Mouse (Mus musculus): ENCODE measurements around the gene Tmem183a. TPM values are rescaled to one million over a fixed set of nuclear protein-coding genes. Genes with fewer than 3 reads are reported as not detected.
A peak's percentile ranks its signal among the peaks of the same experiment; 100 is the strongest.

Gene Tmem183a
- total RNA-seq (2015; ENCODE audit: low replicate concordance) (52.0 and 62.3 TPM in 2 replicates), total RNA-seq (2017; ENCODE audit: low replicate concordance) (72.4 and 84.7 TPM in 2 replicates)

GRCm38 (mm10) chr1:134361857-134362212 is at the start of gene Tmem183a:
Tmem183a (minus strand) TSS chr1:134361979.
- peak; percentile 99 for ATAC-seq (replicated peaks; ENCODE audit: low FRiP score, poor library complexity, severe bottlenecking)

- no peak for ATAC-seq (replicated peaks; ENCODE audit: low FRiP score, poor library complexity, severe bottlenecking)
Observed at GRCm38 (mm10) chr1:134408080-134408479, 46.3 kb upstream of the Tmem183a start.

GRCm38 (mm10) chr1:134406414-134406771 is 44.6 kb upstream of the Tmem183a start:
- peak; percentile 10; the same call in 1 of the 2 replicates for ATAC-seq (replicated peaks; ENCODE audit: low FRiP score, poor library complexity, severe bottlenecking)

GRCm38 (mm10) chr1:134405509-134406413 is 44.0 kb upstream of the Tmem183a start, which contains the start of gene Cyb5r1:
Cyb5r1 (plus strand) TSS chr1:134405559.
- peak; percentile 100 for ATAC-seq (replicated peaks; ENCODE audit: low FRiP score, poor library complexity, severe bottlenecking)

- no peak; the same call in 1 of the 2 replicates for ATAC-seq (replicated peaks; ENCODE audit: low FRiP score, poor library complexity, severe bottlenecking)
Observed at GRCm38 (mm10) chr1:134399735-134400134, 38.0 kb upstream of the Tmem183a start.

GRCm38 (mm10) chr1:134398210-134398609 is 36.4 kb upstream of the Tmem183a start:
- ATAC-seq (replicated peaks; ENCODE audit: low FRiP score, poor library complexity, severe bottlenecking), result no peak

GRCm38 (mm10) chr1:134393827-134394226 is 32.0 kb upstream of the Tmem183a start:
- ATAC-seq (replicated peaks; ENCODE audit: low FRiP score, poor library complexity, severe bottlenecking), result no peak

GRCm38 (mm10) chr1:134385666-134386065 is 23.9 kb upstream of the Tmem183a start, which contains the start of gene 4933406M09Rik:
4933406M09Rik (plus strand) TSS chr1:134385940.
- ATAC-seq (replicated peaks; ENCODE audit: low FRiP score, poor library complexity, severe bottlenecking), result no peak

GRCm38 (mm10) chr1:134385176-134385575 is 23.4 kb upstream of the Tmem183a start:
- no peak for ATAC-seq (replicated peaks; ENCODE audit: low FRiP score, poor library complexity, severe bottlenecking)

GRCm38 (mm10) chr1:134384581-134384980 is 22.8 kb upstream of the Tmem183a start:
- no peak for ATAC-seq (replicated peaks; ENCODE audit: low FRiP score, poor library complexity, severe bottlenecking)

GRCm38 (mm10) chr1:134381795-134382625 is 20.2 kb upstream of the Tmem183a start:
- ATAC-seq (replicated peaks; ENCODE audit: low FRiP score, poor library complexity, severe bottlenecking), result no peak

- no peak for ATAC-seq (replicated peaks; ENCODE audit: low FRiP score, poor library complexity, severe bottlenecking)
Observed at GRCm38 (mm10) chr1:134381051-134381450, 19.3 kb upstream of the Tmem183a start.

GRCm38 (mm10) chr1:134374124-134374523 is 12.3 kb upstream of the Tmem183a start:
- no peak for ATAC-seq (replicated peaks; ENCODE audit: low FRiP score, poor library complexity, severe bottlenecking)

GRCm38 (mm10) chr1:134368777-134369337 is 7.1 kb upstream of the Tmem183a start:
- peak; percentile 74 for ATAC-seq (replicated peaks; ENCODE audit: low FRiP score, poor library complexity, severe bottlenecking)

- ATAC-seq (replicated peaks; ENCODE audit: low FRiP score, poor library complexity, severe bottlenecking), result no peak
Observed at GRCm38 (mm10) chr1:134365491-134365890, 3.7 kb upstream of the Tmem183a start.

GRCm38 (mm10) chr1:134363194-134363593 is 1.4 kb upstream of the Tmem183a start:
- ATAC-seq (replicated peaks; ENCODE audit: low FRiP score, poor library complexity, severe bottlenecking), result no peak

- ATAC-seq (replicated peaks; ENCODE audit: low FRiP score, poor library complexity, severe bottlenecking), result peak; percentile 68
Observed at GRCm38 (mm10) chr1:134361195-134361856, 453 bp downstream of the Tmem183a start.

- no peak for ATAC-seq (replicated peaks; ENCODE audit: low FRiP score, poor library complexity, severe bottlenecking)
Observed at GRCm38 (mm10) chr1:134360656-134361055, 1.1 kb downstream of the Tmem183a start.

GRCm38 (mm10) chr1:134357461-134357860 is 4.3 kb downstream of the Tmem183a start:
- no peak for ATAC-seq (replicated peaks; ENCODE audit: low FRiP score, poor library complexity, severe bottlenecking)

GRCm38 (mm10) chr1:134353326-134353725 is 8.5 kb downstream of the Tmem183a start:
- ATAC-seq (replicated peaks; ENCODE audit: low FRiP score, poor library complexity, severe bottlenecking), result no peak

Data from erythroid progenitor cell, adult 5-6 weeks (primary cell).